Mouse (Mus musculus): ENCODE data around the gene Cntn5. TPM values are rescaled to one million over a fixed set of nuclear protein-coding genes. Genes with fewer than 3 reads are reported as not detected.

Gene Cntn5
- polyA plus RNA-seq, 1 experiment, result not detected

DNA sequence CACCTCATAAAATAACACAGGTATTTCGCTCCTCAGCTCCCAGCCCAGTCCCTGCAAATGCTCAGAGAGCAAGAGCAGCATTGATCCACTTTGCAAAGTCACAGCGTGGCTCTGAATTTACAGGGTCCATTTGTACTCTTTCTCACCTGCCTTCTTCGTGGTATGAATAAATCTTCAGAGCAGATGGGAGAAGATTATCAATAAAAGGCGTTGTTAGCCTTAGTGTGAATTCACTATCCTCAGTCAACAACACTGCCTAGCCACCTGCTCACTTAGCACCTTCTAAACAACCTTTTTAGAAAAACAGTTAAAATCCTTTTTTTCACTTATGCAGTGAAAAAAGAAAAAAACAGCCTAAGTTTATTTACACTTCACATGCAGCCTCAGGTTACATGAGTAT, 237.1 kb downstream of the Cntn5 start:
- Histone ChIP-seq H3K36me3 (ENCODE audit: control insufficient read depth, insufficient read depth) (no peaks in the 10 kb centered on the region), H3K4me3 (ENCODE audit: insufficient read depth, poor library complexity, severe bottlenecking) (no peak overlapping the region), H3K27me3 (ENCODE audit: control insufficient read depth, insufficient read depth, insufficient read length) (no peaks in the 10 kb centered on the region), H3ac (ENCODE audit: control insufficient read depth, insufficient read length, low read depth) (no peak overlapping the region), H3K79me2 (ENCODE audit: control insufficient read depth, insufficient read depth) (no peaks in the 10 kb centered on the region), H3K79me3 (ENCODE audit: low read depth) (no peaks in the 10 kb centered on the region)
- TF ChIP-seq MAX (IDR thresholded peaks at IDR 0.05) (no peak), MYOD1 (IDR thresholded peaks at IDR 0.05; ENCODE audit: control insufficient read depth, insufficient read length, low read depth) (no peak), MYOG (IDR thresholded peaks at IDR 0.05; ENCODE audit: control insufficient read depth, extremely low read depth, insufficient read length) (no peak), CEBPB (IDR thresholded peaks at IDR 0.05; ENCODE audit: low read depth) (no peak), FOSL1 (IDR thresholded peaks at IDR 0.05; ENCODE audit: insufficient read depth, low read length, poor library complexity, severe bottlenecking) (no peak)

DNA sequence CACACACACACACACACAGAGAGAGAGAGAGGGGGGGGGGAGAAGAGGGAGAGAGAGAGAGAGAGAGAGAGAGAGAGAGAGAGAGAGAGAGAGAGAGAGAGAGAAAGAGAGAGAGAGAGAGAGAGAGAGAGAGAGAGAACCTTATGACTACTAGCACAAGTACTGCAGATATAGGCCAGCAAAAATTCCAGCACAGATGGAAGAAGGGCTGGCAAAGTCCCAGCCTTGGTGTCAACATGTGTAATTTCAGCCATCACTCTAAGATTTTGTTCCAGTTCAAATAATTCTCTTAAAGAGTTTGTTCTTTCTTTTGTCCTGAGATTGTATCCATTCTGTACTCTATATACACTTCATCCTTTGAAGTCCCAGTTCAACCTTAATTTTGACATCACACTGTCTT, 238.8 kb downstream of the Cntn5 start:
- H3K79me2 ChIP-seq (ENCODE audit: control insufficient read depth, insufficient read depth), result no peaks in the 10 kb centered on the region
- no peaks in the 10 kb centered on the region for H3K79me3 ChIP-seq (ENCODE audit: low read depth)
- H3K27me3 ChIP-seq (ENCODE audit: control insufficient read depth, insufficient read depth, insufficient read length), result no peaks in the 10 kb centered on the region
- TF ChIP-seq MAX (IDR thresholded peaks at IDR 0.05) (no peak), MYOG (IDR thresholded peaks at IDR 0.05; ENCODE audit: control insufficient read depth, extremely low read depth, insufficient read length) (no peak), USF1 (IDR thresholded peaks at IDR 0.05; ENCODE audit: low read depth) (no peak), MYOD1 (IDR thresholded peaks at IDR 0.05; ENCODE audit: control insufficient read depth, insufficient read length, low read depth) (no peak), CEBPB (IDR thresholded peaks at IDR 0.05; ENCODE audit: low read depth) (no peak), CTCF (IDR thresholded peaks at IDR 0.05; ENCODE audit: control insufficient read depth, insufficient read depth, insufficient read length) (no peak), FOSL1 (IDR thresholded peaks at IDR 0.05; ENCODE audit: insufficient read depth, low read length, poor library complexity, severe bottlenecking) (no peak)
- no peak overlapping the region for H3ac ChIP-seq (ENCODE audit: control insufficient read depth, insufficient read length, low read depth)
- no peaks in the 10 kb centered on the region for H3K36me3 ChIP-seq (ENCODE audit: control insufficient read depth, insufficient read depth)
- H3K4me3 ChIP-seq (ENCODE audit: insufficient read depth, poor library complexity, severe bottlenecking), result no peak overlapping the region

DNA sequence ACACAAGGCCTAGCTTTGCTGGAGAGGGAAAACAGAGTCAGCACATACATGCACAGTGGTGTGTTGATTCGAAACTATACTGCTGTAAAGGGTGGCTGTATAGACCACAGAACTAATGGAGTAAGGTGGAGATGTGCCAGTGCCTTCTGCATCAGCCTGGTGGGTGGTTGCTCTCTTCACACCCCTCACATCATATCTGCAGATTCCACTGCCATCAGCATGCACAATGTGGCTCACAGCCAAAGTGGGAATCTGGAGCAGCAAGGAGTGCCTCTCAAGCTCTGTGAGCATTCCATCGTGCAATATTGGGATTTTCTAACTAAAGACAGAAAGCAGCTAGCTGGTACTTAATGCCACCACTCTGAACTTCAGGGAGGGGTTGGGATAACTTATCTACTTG, 241.5 kb downstream of the Cntn5 start:
- H3K4me3 ChIP-seq (ENCODE audit: insufficient read depth, poor library complexity, severe bottlenecking), result no peak overlapping the region
- H3K27me3 ChIP-seq (ENCODE audit: control insufficient read depth, insufficient read depth, insufficient read length), result no peaks in the 10 kb centered on the region
- no peaks in the 10 kb centered on the region for H3K79me2 ChIP-seq (ENCODE audit: control insufficient read depth, insufficient read depth)
- no peak overlapping the region for H3ac ChIP-seq (ENCODE audit: control insufficient read depth, insufficient read length, low read depth)
- no peak for TF ChIP-seq CEBPB (IDR thresholded peaks at IDR 0.05; ENCODE audit: low read depth)
- no peak for TF ChIP-seq CTCF (IDR thresholded peaks at IDR 0.05; ENCODE audit: control insufficient read depth, insufficient read depth, insufficient read length)
- no peak for TF ChIP-seq USF1 (IDR thresholded peaks at IDR 0.05; ENCODE audit: low read depth)
- no peak for TF ChIP-seq MAX (IDR thresholded peaks at IDR 0.05)
- TF ChIP-seq MYOG (IDR thresholded peaks at IDR 0.05; ENCODE audit: control insufficient read depth, extremely low read depth, insufficient read length), result no peak
- H3K79me3 ChIP-seq (ENCODE audit: low read depth), result no peaks in the 10 kb centered on the region
- no peaks in the 10 kb centered on the region for H3K36me3 ChIP-seq (ENCODE audit: control insufficient read depth, insufficient read depth)

DNA sequence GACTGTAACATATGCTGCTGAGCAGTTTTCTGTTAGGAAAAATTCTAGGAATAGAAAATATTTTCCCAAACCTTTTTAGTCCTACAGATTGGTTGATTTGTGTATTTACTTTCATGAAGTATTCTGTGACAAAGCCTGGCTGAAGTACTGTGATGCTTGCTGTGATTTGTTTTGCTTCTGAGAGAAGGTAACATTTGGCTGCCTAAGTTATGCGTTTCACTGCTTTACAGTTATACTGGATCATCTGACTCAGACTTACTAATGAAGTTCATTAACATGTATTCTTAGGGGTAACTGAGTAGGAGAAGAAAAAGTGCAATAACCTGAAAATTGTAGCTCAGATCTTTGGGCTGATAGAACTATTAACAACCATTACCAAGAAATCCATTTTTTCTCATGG, 245.1 kb downstream of the Cntn5 start:
- no peaks in the 10 kb centered on the region for H3K27me3 ChIP-seq (ENCODE audit: control insufficient read depth, insufficient read depth, insufficient read length)
- H3ac ChIP-seq (ENCODE audit: control insufficient read depth, insufficient read length, low read depth), result no peak overlapping the region
- no peaks in the 10 kb centered on the region for H3K36me3 ChIP-seq (ENCODE audit: control insufficient read depth, insufficient read depth)
- no peak overlapping the region for H3K4me3 ChIP-seq (ENCODE audit: insufficient read depth, poor library complexity, severe bottlenecking)
- H3K79me3 ChIP-seq (ENCODE audit: low read depth), result no peaks in the 10 kb centered on the region
- no peaks in the 10 kb centered on the region for H3K79me2 ChIP-seq (ENCODE audit: control insufficient read depth, insufficient read depth)
- TF ChIP-seq CTCF (IDR thresholded peaks at IDR 0.05; ENCODE audit: control insufficient read depth, insufficient read depth, insufficient read length) (no peak), USF1 (IDR thresholded peaks at IDR 0.05; ENCODE audit: low read depth) (no peak), FOSL1 (IDR thresholded peaks at IDR 0.05; ENCODE audit: insufficient read depth, low read length, poor library complexity, severe bottlenecking) (no peak), MYOG (IDR thresholded peaks at IDR 0.05; ENCODE audit: control insufficient read depth, extremely low read depth, insufficient read length) (no peak), MAX (IDR thresholded peaks at IDR 0.05) (no peak), CEBPB (IDR thresholded peaks at IDR 0.05; ENCODE audit: low read depth) (no peak), MYOD1 (IDR thresholded peaks at IDR 0.05; ENCODE audit: control insufficient read depth, insufficient read length, low read depth) (no peak)

DNA sequence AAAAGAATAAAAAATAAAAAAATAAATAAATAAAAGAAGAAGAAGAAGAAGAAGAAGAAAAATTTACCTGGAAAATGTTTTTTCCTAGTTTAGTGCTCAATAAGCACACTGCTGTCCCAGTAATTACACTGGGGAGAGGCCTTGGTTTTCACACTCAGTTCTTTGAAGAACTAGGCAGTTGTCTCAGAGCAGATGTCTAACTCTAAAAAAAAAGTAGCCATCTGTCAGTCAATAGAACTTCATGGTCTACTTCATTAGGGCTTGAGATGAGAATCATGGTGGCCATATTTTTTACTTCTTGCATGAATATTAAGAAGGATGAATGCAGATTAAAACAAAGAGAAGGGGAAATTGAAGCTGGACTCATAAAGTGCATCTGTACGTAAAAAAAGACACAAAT, 246.5 kb downstream of the Cntn5 start:
- Histone ChIP-seq H3K79me2 (ENCODE audit: control insufficient read depth, insufficient read depth) (no peaks in the 10 kb centered on the region), H3K36me3 (ENCODE audit: control insufficient read depth, insufficient read depth) (no peaks in the 10 kb centered on the region), H3K4me3 (ENCODE audit: insufficient read depth, poor library complexity, severe bottlenecking) (no peak overlapping the region), H3K27me3 (ENCODE audit: control insufficient read depth, insufficient read depth, insufficient read length) (no peaks in the 10 kb centered on the region), H3K79me3 (ENCODE audit: low read depth) (no peaks in the 10 kb centered on the region), H3ac (ENCODE audit: control insufficient read depth, insufficient read length, low read depth) (no peak overlapping the region)
- TF ChIP-seq MYOG (IDR thresholded peaks at IDR 0.05; ENCODE audit: control insufficient read depth, extremely low read depth, insufficient read length), result no peak
- TF ChIP-seq CTCF (IDR thresholded peaks at IDR 0.05; ENCODE audit: control insufficient read depth, insufficient read depth, insufficient read length), result no peak
- TF ChIP-seq USF1 (IDR thresholded peaks at IDR 0.05; ENCODE audit: low read depth), result no peak
- TF ChIP-seq CEBPB (IDR thresholded peaks at IDR 0.05; ENCODE audit: low read depth), result no peak
- no peak for TF ChIP-seq MAX (IDR thresholded peaks at IDR 0.05)
- TF ChIP-seq FOSL1 (IDR thresholded peaks at IDR 0.05; ENCODE audit: insufficient read depth, low read length, poor library complexity, severe bottlenecking), result no peak
- TF ChIP-seq MYOD1 (IDR thresholded peaks at IDR 0.05; ENCODE audit: control insufficient read depth, insufficient read length, low read depth), result no peak

DNA sequence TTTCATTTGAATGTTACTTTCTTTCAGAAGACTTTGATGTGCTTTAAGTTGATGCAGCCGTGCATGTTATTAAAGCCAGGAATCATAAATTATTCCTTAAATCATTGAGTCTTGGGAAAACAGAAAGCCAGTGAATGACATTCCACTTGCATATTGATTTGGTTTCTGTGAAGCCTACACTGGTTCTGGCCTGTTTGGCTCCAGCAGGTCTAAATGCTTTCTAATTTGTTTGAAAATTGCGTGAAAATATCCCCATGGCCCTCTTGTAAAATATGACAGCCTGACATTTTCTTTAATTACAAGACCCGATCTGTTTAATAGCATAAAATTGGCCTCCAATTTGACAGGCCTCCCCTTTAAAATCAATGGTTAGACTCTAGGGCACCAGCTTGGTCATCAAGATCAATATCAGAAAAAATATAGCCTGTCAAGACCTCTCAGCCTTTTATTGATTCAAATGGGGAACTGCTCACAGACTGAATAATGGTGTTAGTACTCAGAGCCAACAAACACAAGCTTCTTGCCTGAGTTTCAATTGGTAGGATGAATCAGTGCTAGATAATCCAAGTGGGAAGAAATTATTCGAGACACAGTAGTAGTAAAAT, 247.3 kb downstream of the Cntn5 start:
- Histone ChIP-seq H3K79me2 (ENCODE audit: control insufficient read depth, insufficient read depth) (no peaks in the 10 kb centered on the region), H3ac (ENCODE audit: control insufficient read depth, insufficient read length, low read depth) (no peak overlapping the region), H3K27me3 (ENCODE audit: control insufficient read depth, insufficient read depth, insufficient read length) (no peaks in the 10 kb centered on the region), H3K79me3 (ENCODE audit: low read depth) (no peaks in the 10 kb centered on the region), H3K36me3 (ENCODE audit: control insufficient read depth, insufficient read depth) (no peaks in the 10 kb centered on the region), H3K4me3 (ENCODE audit: insufficient read depth, poor library complexity, severe bottlenecking) (no peak overlapping the region)
- TF ChIP-seq MAX (IDR thresholded peaks at IDR 0.05) (no peak), MYOG (IDR thresholded peaks at IDR 0.05; ENCODE audit: control insufficient read depth, extremely low read depth, insufficient read length) (no peak)

All from C2C12 (cell line).